12 mouse cellular contexts compared by ENCODE assay signal in genomic region chr11:8068873-8069272, GRCm38 (mm10).
DNase-seq lines count a peak whose midpoint lies in the region; ATAC-seq lines count a peak whose summit lies in the region.
"Had no signal": no experiment of that assay in that cellular context is flagged by ENCODE, and none has a peak within 500 bp of the region (broad histone marks: within the 10 kb centered on the region; RNA-seq: fewer than 3 reads in every experiment).

No protein-coding gene starts in this region.

- no peak overlapping the region for H3K4me2 ChIP-seq in kidney, embryonic 14.5 days (replicated peaks; ENCODE audit: low read depth, low read length)
- H3K4me2 ChIP-seq: limb, embryonic 15.5 days had no signal

- intact Hi-C loops in left cerebral cortex, postnatal 4 days (cut with DNase I): no loop called here

- peak; percentile 66; the same call in 1 of the 2 replicates for ATAC-seq in kidney, embryonic 14.5 days (ENCODE audit: low FRiP score, low TSS enrichment)
- ATAC-seq in inflammation-experienced regulatory T-cells, adult 6 months: no peak
- ATAC-seq: intestine, postnatal 0 days; midbrain, embryonic 16.5 days had no signal

- WGBS in kidney, embryonic 14.5 days: 9% methylated on average over 3 of the region's 3 CpGs
- 20% methylated on average over 3 of the region's 3 CpGs for WGBS in limb, embryonic 10.5 days

- no peak overlapping the region for H3K27ac ChIP-seq in kidney, embryonic 14.5 days (ENCODE audit: low read depth, low read length)
- H3K27ac ChIP-seq in limb, embryonic 10.5 days: peak overlapping the region; percentile 66
- H3K27ac ChIP-seq: limb, embryonic 15.5 days had no signal

- H3K4me3 ChIP-seq in kidney, embryonic 14.5 days (ENCODE audit: low read length): no peak overlapping the region
- no peak overlapping the region for H3K4me3 ChIP-seq in limb, embryonic 10.5 days
- H3K4me3 ChIP-seq: limb, embryonic 15.5 days had no signal

- peaks cover 6% of the 10 kb centered on the region; the same call in 1 of the 2 replicates for H3K4me1 ChIP-seq in kidney, embryonic 14.5 days (ENCODE audit: control insufficient read depth, insufficient read depth, low read length)
- H3K4me1 ChIP-seq in limb, embryonic 10.5 days: peaks cover 19% of the 10 kb centered on the region

- no peaks in the 10 kb centered on the region for H3K9me3 ChIP-seq in kidney, embryonic 14.5 days (ENCODE audit: control insufficient read depth, low read length)
- H3K9me3 ChIP-seq in limb, embryonic 10.5 days (replicated peaks): no peaks in the 10 kb centered on the region
- H3K9me3 ChIP-seq: limb, embryonic 15.5 days had no signal

- no peak overlapping the region for H3K9ac ChIP-seq in kidney, embryonic 14.5 days (ENCODE audit: low read depth, low read length)
- H3K9ac ChIP-seq: limb, embryonic 15.5 days had no signal

- DNase-seq in kidney, adult 11 months: no peak
- DNase-seq in ES-CJ7 (ENCODE audit: low read depth, low spot score) (peak; percentile 19), adipocyte (ENCODE audit: low spot score) (peak; percentile 21)
- peak; percentile 42 for DNase-seq in limb, embryonic 10.5 days (ENCODE audit: low spot score)
- DNase-seq in left cerebral cortex, postnatal 4 days: no peak
- DNase-seq in layer of hippocampus, adult 8-10 months (ENCODE audit: low spot score in 2 of 2): no peak
- DNase-seq: thymus, postnatal 36 days had no signal

- no peaks in the 10 kb centered on the region for H3K27me3 ChIP-seq in kidney, embryonic 14.5 days (ENCODE audit: control insufficient read depth, insufficient read depth, low read length)
- no peaks in the 10 kb centered on the region for H3K27me3 ChIP-seq in limb, embryonic 10.5 days (ENCODE audit: low read depth, poor library complexity, severe bottlenecking)
- H3K27me3 ChIP-seq: limb, embryonic 15.5 days had no signal

- H3K36me3 ChIP-seq in kidney, embryonic 14.5 days (ENCODE audit: control insufficient read depth, insufficient read depth, low read length): no peaks in the 10 kb centered on the region
- H3K36me3 ChIP-seq in limb, embryonic 10.5 days: no peaks in the 10 kb centered on the region
- H3K36me3 ChIP-seq: limb, embryonic 15.5 days had no signal

Comparison
In these comparisons a context has a peak if more than half of its experiments do, and no peak if none do; other contexts are left out.
1. DNase-seq: peak in ES-CJ7 (single experiment), adipocyte (single experiment) and limb, embryonic 10.5 days (single experiment); none in kidney, adult 11 months (single experiment), left cerebral cortex, postnatal 4 days (single experiment) and layer of hippocampus, adult 8-10 months (0 of 2).